In the genomic region with DNA sequence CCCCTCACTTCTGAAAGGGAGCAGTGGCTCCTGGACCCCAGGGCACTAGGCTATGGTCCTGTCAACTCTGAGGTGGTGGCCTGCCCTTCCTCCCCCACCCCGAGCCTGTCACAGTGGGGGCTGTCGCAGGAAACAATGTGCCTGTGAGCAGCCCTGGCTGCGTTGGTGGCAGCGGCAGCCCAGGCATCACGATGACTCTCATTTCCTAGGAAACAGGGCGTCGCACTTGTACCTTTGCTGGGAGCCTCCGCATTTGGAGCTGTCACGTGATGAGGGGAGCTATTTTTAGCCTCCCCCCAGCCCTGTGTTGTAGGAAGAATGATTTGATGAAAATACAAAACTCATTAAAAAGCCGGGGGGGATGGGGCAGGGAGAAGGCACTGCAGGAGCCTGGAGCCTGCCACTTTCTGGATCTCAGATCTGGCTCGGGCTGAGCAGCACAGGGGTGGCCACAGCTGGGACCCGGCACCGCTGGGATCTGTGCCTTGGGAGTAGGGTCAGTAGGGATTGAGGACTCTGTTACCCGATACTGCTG, we compare ENCODE assay signal across 8 mouse cellular contexts.
DNase-seq lines count a peak whose midpoint lies in the region; ATAC-seq and TF ChIP-seq lines count a peak whose summit lies in the region.

No protein-coding gene starts in this region.

- H3K4me3 ChIP-seq in E14TG2a.4 (replicated peaks; ENCODE audit: low read length), result peak overlapping the region; percentile 23
- H3K4me3 ChIP-seq in embryonic facial prominence, embryonic 10.5 days, result peak overlapping the region; percentile 4; the same call in 1 of the 2 replicates
- H3K4me3 ChIP-seq in stomach, embryonic 15.5 days (replicated peaks), result no peak overlapping the region

- peak; percentile 30 for DNase-seq in embryonic facial prominence, embryonic 10.5 days (ENCODE audit: low spot score)
- peak; percentile 68 to 74 for DNase-seq in heart, postnatal 10 days
- peak; percentile 80 to 91 for DNase-seq in layer of hippocampus, adult 18-20 months (ENCODE audit: low spot score in 2 of 2)
- peak; percentile 50 for DNase-seq in lung, postnatal 36 days
- DNase-seq in thymus, postnatal 0 days (ENCODE audit: low spot score), result no peak
- DNase-seq in urinary bladder, postnatal 10 days (ENCODE audit: low spot score), result no peak

- TF ChIP-seq CTCF in E14TG2a.4 (conservative IDR thresholded peaks at IDR 0.05; ENCODE audit: low read length), result no peak

- WGBS in embryonic facial prominence, embryonic 10.5 days, result 2% methylated on average over 14 of the region's 14 CpGs
- WGBS in stomach, embryonic 15.5 days, result 9% methylated on average over 14 of the region's 14 CpGs

- H3K4me1 ChIP-seq in E14TG2a.4 (replicated peaks; ENCODE audit: low read depth, low read length), result peaks cover 79% of the 10 kb centered on the region
- H3K4me1 ChIP-seq in embryonic facial prominence, embryonic 10.5 days, result peaks cover 35% of the 10 kb centered on the region
- H3K4me1 ChIP-seq in stomach, embryonic 15.5 days, result peaks cover 21% of the 10 kb centered on the region

- peaks cover 43% of the 10 kb centered on the region for H3K27me3 ChIP-seq in E14TG2a.4 (ENCODE audit: insufficient read depth, low read length)
- peaks cover 85% of the 10 kb centered on the region for H3K27me3 ChIP-seq in embryonic facial prominence, embryonic 10.5 days (replicated peaks; ENCODE audit: low read depth, poor library complexity, severe bottlenecking)
- 0 out of 2 replicates have a peak, but pooled peaks cover 2% of the 10 kb centered on the region for H3K27me3 ChIP-seq in stomach, embryonic 15.5 days (replicated peaks)

- intact Hi-C loops in heart, postnatal 10 days (cut with DNase I), result no loop called here

- no peak for ATAC-seq in stomach, embryonic 15.5 days (ENCODE audit: insufficient read depth, low FRiP score, low read depth)

- H3K27ac ChIP-seq in embryonic facial prominence, embryonic 10.5 days (replicated peaks), result no peak overlapping the region
- no peak overlapping the region for H3K27ac ChIP-seq in stomach, embryonic 15.5 days

- peak overlapping the region; percentile 21; the same call in 1 of the 2 replicates for H3K4me2 ChIP-seq in stomach, embryonic 15.5 days

- no peaks in the 10 kb centered on the region for H3K36me3 ChIP-seq in E14TG2a.4 (ENCODE audit: insufficient read depth, low read length)
- no peaks in the 10 kb centered on the region for H3K36me3 ChIP-seq in embryonic facial prominence, embryonic 10.5 days (replicated peaks)
- no peaks in the 10 kb centered on the region for H3K36me3 ChIP-seq in stomach, embryonic 15.5 days

- H3K9me3 ChIP-seq in E14TG2a.4 (ENCODE audit: low read length), result no peaks in the 10 kb centered on the region
- H3K9me3 ChIP-seq in embryonic facial prominence, embryonic 10.5 days, result no peaks in the 10 kb centered on the region
- no peaks in the 10 kb centered on the region for H3K9me3 ChIP-seq in stomach, embryonic 15.5 days

- H3K9ac ChIP-seq in stomach, embryonic 15.5 days, result no peak overlapping the region

Comparison
In these comparisons a context has a peak if more than half of its experiments do, and no peak if none do; other contexts are left out.
1. DNase-seq: peak in embryonic facial prominence, embryonic 10.5 days (single experiment), heart, postnatal 10 days (2 of 2), layer of hippocampus, adult 18-20 months (2 of 2) and lung, postnatal 36 days (single experiment); none in thymus, postnatal 0 days (single experiment) and urinary bladder, postnatal 10 days (single experiment).